ENCODE assay signal across 25 mouse cellular contexts in the genomic region with DNA sequence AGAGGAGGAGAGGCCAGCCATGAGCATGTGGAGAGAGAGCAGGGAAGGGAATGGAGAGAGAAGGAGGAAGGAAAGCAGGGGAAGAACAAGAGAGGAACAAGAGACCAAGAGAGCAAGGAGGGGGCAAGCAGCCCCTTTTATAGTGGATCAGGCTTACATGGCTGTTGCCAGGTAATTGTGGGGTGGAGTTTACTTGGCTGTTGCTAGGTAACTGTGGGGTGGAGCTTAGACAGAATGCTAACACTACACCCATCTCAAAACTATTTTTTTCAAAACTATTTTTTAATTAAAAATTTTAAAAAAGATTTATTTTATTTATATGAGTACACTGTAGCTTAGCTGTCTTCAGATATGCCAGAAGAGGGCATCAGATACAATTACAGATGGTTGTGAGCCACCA.
"Had no signal": no experiment of that assay in that cellular context is flagged by ENCODE, and none has a peak within 500 bp of the region (broad histone marks: within the 10 kb centered on the region; RNA-seq: fewer than 3 reads in every experiment).

No protein-coding gene starts in this region.

- ATAC-seq: hindbrain, embryonic 16.5 days; inflammation-experienced regulatory T-cells, adult 6 months; intestine, embryonic 15.5 days; intestine, postnatal 0 days had no signal

- H3K4me1 ChIP-seq: heart, embryonic 10.5 days; heart, embryonic 12.5 days; hindbrain, embryonic 10.5 days; hindbrain, embryonic 12.5 days; limb, embryonic 13.5 days; limb, embryonic 15.5 days had no signal

- H3K9me3 ChIP-seq: heart, embryonic 10.5 days; heart, embryonic 12.5 days; hindbrain, embryonic 10.5 days; hindbrain, embryonic 12.5 days; intestine, embryonic 15.5 days; limb, embryonic 13.5 days; limb, embryonic 15.5 days had no signal

- H3K36me3 ChIP-seq: heart, embryonic 10.5 days; heart, embryonic 12.5 days; hindbrain, embryonic 10.5 days; hindbrain, embryonic 12.5 days; intestine, embryonic 15.5 days; limb, embryonic 13.5 days; limb, embryonic 15.5 days had no signal

- H3K4me2 ChIP-seq: heart, embryonic 12.5 days; hindbrain, embryonic 12.5 days; hindbrain, embryonic 14.5 days; intestine, embryonic 15.5 days; limb, embryonic 13.5 days; limb, embryonic 15.5 days had no signal

- DNase-seq: gastrocnemius, postnatal 14 days; gastrocnemius, postnatal 36 days; heart, adult 11 months; heart, adult 2 months; heart, postnatal 10 days; heart, postnatal 4 days; kidney, adult 18-20 months; kidney, adult 8-10 months; kidney, postnatal 10 days; kidney, postnatal 25 days; kidney, postnatal 4 days; left cerebral cortex, postnatal 4 days had no signal

- H3K4me3 ChIP-seq: heart, adult 2 months; heart, embryonic 10.5 days; heart, embryonic 12.5 days; hindbrain, embryonic 10.5 days; hindbrain, embryonic 12.5 days; intestine, embryonic 15.5 days; layer of hippocampus, adult 2 months; left cerebral cortex, adult 2 months; limb, embryonic 13.5 days; limb, embryonic 15.5 days had no signal

- H3K9ac ChIP-seq: heart, embryonic 12.5 days; hindbrain, embryonic 12.5 days; hindbrain, embryonic 14.5 days; intestine, embryonic 15.5 days; limb, embryonic 13.5 days; limb, embryonic 15.5 days had no signal

- H3K27me3 ChIP-seq: heart, embryonic 12.5 days; hindbrain, embryonic 12.5 days; intestine, embryonic 15.5 days; limb, embryonic 13.5 days; limb, embryonic 15.5 days had no signal

- H3K27ac ChIP-seq: heart, adult 2 months; heart, embryonic 10.5 days; hindbrain, embryonic 10.5 days; hindbrain, embryonic 12.5 days; hindbrain, embryonic 14.5 days; intestine, embryonic 15.5 days; layer of hippocampus, adult 2 months; left cerebral cortex, adult 2 months; limb, embryonic 13.5 days; limb, embryonic 15.5 days had no signal
